Mouse (Mus musculus) kidney, adult 2 months (tissue): ENCODE results near the gene Tas2r117.

Experiments used
- CTCF ChIP-seq: fragments of 200-500 bp; conservative IDR thresholded peaks from 2 replicates; pipeline ENCODE4 v1.5.1; 2011; ENCODE audit warnings: low read depth, mild to moderate bottlenecking, control low read depth, low read length, moderate library complexity, mixed read lengths; ENCODE audit not compliant: insufficient read depth, insufficient read length
- POLR2A ChIP-seq: fragments of 200-500 bp; IDR thresholded peaks from one replicate; pipeline ENCODE4 v1.6.1; 2011; ENCODE audit warnings: low read depth, low read length, control low read depth

GRCm38 (mm10) chr6:132754430-132754829 lies 48.2 kb upstream of the Tas2r117 start, which contains the start of gene Tas2r124:
- no peak for TF ChIP-seq CTCF
- no peak for TF ChIP-seq POLR2A
